Mouse (Mus musculus): ENCODE data around the gene Flnb.

Flnb gene

GRCm38 (mm10) chr14:7817770-7818462, at the start of gene Flnb:
Gene Flnb (plus strand): TSS chr14:7817957.
- peak; percentile 97 for DNase-seq (ENCODE audit: low read depth)

GRCm38 (mm10) chr14:7773714-7774389, 43.9 kb upstream of the Flnb start:
- peak; percentile 93 for DNase-seq (ENCODE audit: low read depth)

- no peak for DNase-seq (ENCODE audit: low read depth)
These were observed 31.7 kb upstream of the Flnb start for GRCm38 (mm10) chr14:7786073-7786472.

- DNase-seq (ENCODE audit: low read depth) = no peak
These were observed 28.3 kb upstream of the Flnb start for GRCm38 (mm10) chr14:7789266-7790030.

GRCm38 (mm10) chr14:7791061-7791531, 26.7 kb upstream of the Flnb start:
- peak; percentile 29 for DNase-seq (ENCODE audit: low read depth)

GRCm38 (mm10) chr14:7791532-7792159, 26.1 kb upstream of the Flnb start, which contains the start of gene Gm26661:
Gene Gm26661 (plus strand): TSS chr14:7791587.
- DNase-seq (ENCODE audit: low read depth) = peak; percentile 60

GRCm38 (mm10) chr14:7795961-7796360, 21.8 kb upstream of the Flnb start:
- DNase-seq (ENCODE audit: low read depth) = no peak

- DNase-seq (ENCODE audit: low read depth) = no peak
These were observed 17.1 kb upstream of the Flnb start for GRCm38 (mm10) chr14:7800611-7801010.

- peak; percentile 52 for DNase-seq (ENCODE audit: low read depth)
These were observed 15.9 kb upstream of the Flnb start for GRCm38 (mm10) chr14:7801831-7802230.

- no peak for DNase-seq (ENCODE audit: low read depth)
These were observed 13.7 kb upstream of the Flnb start for GRCm38 (mm10) chr14:7803874-7804557.

GRCm38 (mm10) chr14:7804558-7804905, 13.2 kb upstream of the Flnb start:
- no peak for DNase-seq (ENCODE audit: low read depth)

GRCm38 (mm10) chr14:7807711-7808110, 10.0 kb upstream of the Flnb start:
- no peak for DNase-seq (ENCODE audit: low read depth)

- DNase-seq (ENCODE audit: low read depth) = no peak
These were observed 9.2 kb upstream of the Flnb start for GRCm38 (mm10) chr14:7808501-7808981.

- DNase-seq (ENCODE audit: low read depth) = no peak
These were observed 8.5 kb upstream of the Flnb start for GRCm38 (mm10) chr14:7809043-7809955.

- peak; percentile 49 for DNase-seq (ENCODE audit: low read depth)
These were observed 835 bp downstream of the Flnb start for GRCm38 (mm10) chr14:7818463-7819121.

GRCm38 (mm10) chr14:7819446-7819845, 1.7 kb downstream of the Flnb start:
- no peak for DNase-seq (ENCODE audit: low read depth)

- no peak for DNase-seq (ENCODE audit: low read depth)
These were observed 3.6 kb downstream of the Flnb start for GRCm38 (mm10) chr14:7821341-7821740.

- no peak for DNase-seq (ENCODE audit: low read depth)
These were observed 4.9 kb downstream of the Flnb start for GRCm38 (mm10) chr14:7822693-7823092.

GRCm38 (mm10) chr14:7824651-7825268, 7.0 kb downstream of the Flnb start:
- no peak for DNase-seq (ENCODE audit: low read depth)
